Mouse (Mus musculus) T-helper 1 cell (primary cell): ENCODE results near the gene Rassf8.

Experiments
- in situ Hi-C: fragments of 300-600 bp; cut with MboI, MseI; formaldehyde crosslinking; loops from one replicate; pipeline ENCODE4 v1.15.1; 2025; ENCODE audit warnings: high pct_unique_total_duplicates

Gene Rassf8

DNA sequence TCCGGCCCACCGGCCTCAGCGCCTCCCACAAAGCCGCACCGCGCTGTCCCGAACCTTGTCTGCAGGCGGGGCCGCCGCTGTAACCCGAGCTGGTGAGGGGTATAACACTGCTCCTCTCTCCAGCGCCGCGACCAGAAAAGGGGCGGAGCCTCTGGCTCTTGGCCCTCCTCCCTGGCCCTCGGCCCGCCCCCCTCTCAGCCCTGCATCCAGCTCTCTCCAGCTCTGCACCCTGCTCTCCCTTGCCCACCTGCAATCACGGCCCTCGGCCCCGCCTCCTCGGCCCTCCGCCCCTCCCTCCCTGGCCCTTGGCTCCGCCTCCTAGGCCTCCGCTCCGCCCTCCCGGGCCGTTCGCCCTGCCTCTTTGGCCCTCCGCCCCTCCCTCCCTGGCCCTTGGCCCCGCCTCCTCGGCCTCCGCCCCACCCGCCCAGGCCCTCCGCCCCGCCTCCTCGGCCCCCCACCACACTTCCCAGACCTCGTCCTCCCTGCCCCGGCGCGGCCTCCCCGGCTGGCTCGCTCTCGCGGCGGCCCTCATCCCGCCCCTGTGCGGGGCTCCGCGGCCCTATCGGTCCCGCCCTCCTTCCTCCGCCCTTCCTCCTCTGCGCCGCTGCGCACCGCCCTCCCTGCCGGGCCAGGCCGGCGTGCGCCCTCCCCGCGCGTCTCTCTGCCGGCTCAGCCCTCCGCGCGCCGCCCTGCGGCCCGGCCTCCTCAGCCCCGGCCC lies at the start of gene Rassf8:
Rassf8 (plus strand) TSS at position 617 of the 718 bp plus-strand sequence.
- in situ Hi-C loops, result no loop called here

GRCm38 (mm10) chr6:145701021-145701540 lies 45.5 kb upstream of the Rassf8 start:
- in situ Hi-C loops, result no loop called here

DNA sequence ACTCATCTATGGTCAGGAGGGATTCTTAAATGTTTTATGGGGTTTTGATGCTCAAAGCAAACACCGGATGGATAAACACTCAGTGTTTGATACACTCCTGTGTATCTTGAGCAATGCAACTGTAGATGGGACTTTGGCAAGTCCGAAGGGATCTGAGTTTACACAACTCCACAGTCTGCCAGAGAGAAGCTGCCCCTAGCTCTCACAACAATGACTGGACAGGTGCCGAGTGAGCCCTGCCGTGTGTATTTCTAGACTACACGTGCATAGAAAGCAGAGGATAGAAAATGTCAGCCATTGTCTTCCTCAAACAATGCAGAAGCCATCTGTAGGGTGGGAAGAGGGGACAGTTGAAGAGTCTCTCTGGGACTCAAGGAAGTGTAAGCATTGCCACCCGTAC lies 42.9 kb upstream of the Rassf8 start:
- in situ Hi-C loops, result no loop called here

- in situ Hi-C loops, result no loop called here
Measured at GRCm38 (mm10) chr6:145709956-145710720, 36.4 kb upstream of the Rassf8 start.

- in situ Hi-C loops, result no loop called here
Measured at GRCm38 (mm10) chr6:145710797-145711196, 35.8 kb upstream of the Rassf8 start.

DNA sequence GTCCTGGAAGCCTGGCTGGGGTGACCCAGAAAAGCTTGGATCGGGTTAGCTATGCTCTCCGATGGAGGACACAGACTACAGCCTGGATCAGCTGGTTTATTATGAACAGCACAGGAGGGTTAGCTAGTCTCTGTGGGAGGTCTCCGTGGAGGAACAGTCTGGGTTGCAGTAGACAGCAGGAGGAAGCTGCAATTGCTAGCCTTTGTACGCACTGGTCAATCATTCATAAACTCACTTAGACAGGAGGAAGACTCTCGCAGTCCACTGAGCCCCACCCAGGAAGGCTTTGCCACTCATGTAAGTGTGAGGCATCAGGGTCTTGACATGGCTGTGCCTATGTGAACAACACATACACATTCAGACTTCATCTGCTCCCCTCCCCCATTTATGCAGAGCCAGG lies 35.2 kb upstream of the Rassf8 start:
- in situ Hi-C loops, result no loop called here

- in situ Hi-C loops, result no loop called here
Measured at GRCm38 (mm10) chr6:145713241-145714114, 33.1 kb upstream of the Rassf8 start.

- in situ Hi-C loops, result no loop called here
Measured at GRCm38 (mm10) chr6:145714131-145714530, 32.4 kb upstream of the Rassf8 start.

DNA sequence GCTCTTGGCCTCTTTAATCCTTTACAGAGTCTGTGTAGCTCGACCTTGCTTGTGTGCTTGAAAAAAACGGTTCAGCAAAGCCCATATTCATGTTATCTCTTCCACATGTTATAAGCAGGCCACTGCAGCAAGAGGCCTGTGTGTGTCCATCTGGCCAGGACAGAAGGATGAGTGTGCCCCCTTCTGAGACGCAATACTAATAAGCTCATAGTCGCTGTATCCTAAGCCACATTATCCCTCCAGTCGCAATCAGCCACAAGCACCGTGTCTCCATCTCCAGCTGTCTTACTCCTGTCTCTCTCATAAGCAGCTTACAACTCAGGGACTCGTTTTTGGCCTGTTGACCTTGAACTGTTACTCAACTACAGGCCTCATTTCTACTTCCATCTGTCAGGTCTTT lies 24.0 kb upstream of the Rassf8 start:
- in situ Hi-C loops, result no loop called here

GRCm38 (mm10) chr6:145723131-145723863 lies 23.3 kb upstream of the Rassf8 start:
- in situ Hi-C loops, result no loop called here

DNA sequence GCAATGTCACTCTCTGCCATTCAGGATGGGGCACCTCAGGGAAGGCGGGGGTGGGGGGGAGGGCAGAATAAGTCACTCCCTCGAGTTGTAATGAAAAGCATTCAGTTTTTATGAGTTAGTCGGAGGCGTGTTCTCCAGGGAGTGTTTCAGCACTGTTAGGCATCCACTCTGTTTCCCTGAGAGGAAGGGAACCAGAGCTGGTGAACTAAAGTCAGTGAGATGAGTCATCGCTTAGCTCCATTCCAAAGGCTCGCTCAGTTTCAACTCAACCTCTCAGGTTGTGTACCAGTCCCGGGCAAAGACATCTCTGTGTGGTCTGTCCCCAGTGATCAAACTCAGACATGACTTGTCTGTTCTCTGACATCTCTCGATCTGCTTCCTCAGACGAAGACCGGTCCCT lies 20.7 kb upstream of the Rassf8 start:
- in situ Hi-C loops, result no loop called here

- in situ Hi-C loops, result no loop called here
Measured at GRCm38 (mm10) chr6:145726986-145727385, 19.6 kb upstream of the Rassf8 start.

DNA sequence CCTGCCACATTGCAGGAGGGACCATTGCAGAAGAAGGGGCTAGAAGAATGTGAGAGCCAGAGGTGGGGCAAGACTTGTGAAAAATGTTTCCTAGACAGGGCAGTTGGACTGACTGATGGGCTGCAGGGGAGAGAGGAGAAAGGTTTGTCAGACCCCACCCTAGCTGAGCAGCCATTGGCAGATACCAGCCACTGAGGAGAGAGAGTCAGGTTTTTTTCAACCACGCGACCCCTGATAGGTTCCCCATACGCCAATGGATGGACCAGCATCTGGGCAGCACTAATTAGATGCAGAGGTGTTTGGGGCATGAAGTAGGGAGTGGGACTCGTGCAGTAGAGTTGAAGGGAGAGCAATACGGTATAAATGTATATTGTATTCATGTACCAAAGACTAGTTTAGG lies 13.7 kb upstream of the Rassf8 start:
- in situ Hi-C loops, result loop anchor here (10.0 kb wide), 1 partner anchor 1218 kb away; no protein-coding TSS in a partner anchor

- in situ Hi-C loops, result loop anchor here (10.0 kb wide), 1 partner anchor 1218 kb away; no protein-coding TSS in a partner anchor
Measured at GRCm38 (mm10) chr6:145733276-145733675, 13.3 kb upstream of the Rassf8 start.

- in situ Hi-C loops, result loop anchor here (10.0 kb wide), 1 partner anchor 1219 kb away; no protein-coding TSS in a partner anchor
Measured at GRCm38 (mm10) chr6:145733911-145734310, 12.6 kb upstream of the Rassf8 start.

DNA sequence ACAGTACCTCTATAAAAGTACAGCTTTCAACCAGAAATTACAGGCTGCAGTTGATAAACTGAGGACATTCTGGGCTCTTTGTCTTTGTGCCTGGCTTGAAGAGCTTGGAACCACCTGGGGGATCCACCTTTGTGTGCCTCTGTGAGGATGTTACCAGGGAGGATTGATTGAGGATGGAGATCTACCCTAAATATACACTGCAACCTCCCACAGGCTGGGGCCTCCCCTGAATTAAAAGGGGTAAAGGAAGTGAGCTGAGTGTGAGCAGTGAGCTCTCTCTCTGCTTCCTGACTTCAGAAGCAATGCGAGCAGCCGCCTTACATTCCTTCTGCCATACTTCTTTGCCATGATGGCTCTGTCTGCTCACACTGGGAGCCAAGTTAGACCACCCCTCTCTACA lies 10.4 kb upstream of the Rassf8 start:
- in situ Hi-C loops, result loop anchor here (10.0 kb wide), 1 partner anchor 1221 kb away; no protein-coding TSS in a partner anchor

DNA sequence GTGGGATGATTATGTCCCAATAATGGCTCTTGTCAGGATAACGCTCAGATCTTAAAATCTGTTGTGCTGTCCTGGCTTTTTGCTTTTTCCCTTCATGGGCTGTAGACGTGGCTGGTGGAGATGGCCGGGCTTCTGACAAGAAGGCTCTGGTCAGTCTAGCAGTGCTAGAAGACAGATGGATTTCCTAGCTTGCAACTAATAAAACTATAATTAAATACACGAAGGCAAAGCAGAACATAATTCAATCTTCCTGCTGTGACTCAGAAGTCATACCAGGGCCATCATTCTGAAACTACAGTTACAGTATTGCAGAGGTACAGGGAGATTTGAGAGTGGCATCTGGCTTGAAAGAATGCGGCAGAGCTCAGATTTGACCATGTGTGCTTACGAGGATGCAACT lies 7.3 kb upstream of the Rassf8 start:
- in situ Hi-C loops, result loop anchor here (10.0 kb wide), 1 partner anchor 1224 kb away; no protein-coding TSS in a partner anchor

- in situ Hi-C loops, result loop anchor here (5.0 kb wide), 1 partner anchor 332 kb away; no protein-coding TSS in a partner anchor
Measured at GRCm38 (mm10) chr6:145740011-145740410, 6.5 kb upstream of the Rassf8 start.

- in situ Hi-C loops, result no loop called here
Measured at GRCm38 (mm10) chr6:145745291-145745690, 1.3 kb upstream of the Rassf8 start.

DNA sequence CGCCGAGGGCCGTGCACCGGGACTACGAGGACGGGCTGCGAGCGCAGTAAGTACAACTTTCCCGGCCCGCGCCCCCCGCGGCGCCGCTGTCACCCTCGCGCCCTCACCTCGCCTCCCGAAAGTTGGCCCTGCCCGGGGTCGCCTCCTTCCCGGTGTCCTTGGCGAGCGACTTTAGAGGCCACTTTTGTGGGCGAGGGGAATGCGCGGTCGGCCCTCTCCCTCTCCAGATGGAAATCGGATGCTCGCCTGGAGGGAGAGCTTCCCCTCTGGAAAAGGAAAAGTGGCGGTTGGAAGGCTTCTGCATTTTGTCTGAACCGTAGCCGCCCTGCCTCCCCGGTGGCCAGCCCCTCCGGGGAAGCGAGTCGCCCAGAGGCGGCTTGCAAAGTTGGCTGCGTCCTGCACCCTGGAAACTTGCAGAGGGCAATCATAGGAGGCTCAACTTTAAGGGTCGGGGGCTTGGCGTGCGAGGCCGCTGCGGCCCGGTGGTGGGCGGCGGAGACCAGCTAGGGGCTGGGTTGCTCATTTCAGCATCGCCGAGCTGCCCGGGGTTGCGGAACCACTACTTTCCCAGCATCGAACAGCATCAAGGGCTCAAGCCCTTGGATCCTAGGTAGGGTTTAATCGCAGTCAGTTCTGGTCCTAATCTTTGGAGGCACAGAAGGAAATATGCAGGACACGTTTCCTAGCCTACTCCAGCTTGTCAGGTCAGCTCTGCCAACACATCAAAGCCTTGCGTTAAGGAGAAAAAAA lies 548 bp downstream of the Rassf8 start:
- in situ Hi-C loops, result no loop called here
